In the genomic region with DNA sequence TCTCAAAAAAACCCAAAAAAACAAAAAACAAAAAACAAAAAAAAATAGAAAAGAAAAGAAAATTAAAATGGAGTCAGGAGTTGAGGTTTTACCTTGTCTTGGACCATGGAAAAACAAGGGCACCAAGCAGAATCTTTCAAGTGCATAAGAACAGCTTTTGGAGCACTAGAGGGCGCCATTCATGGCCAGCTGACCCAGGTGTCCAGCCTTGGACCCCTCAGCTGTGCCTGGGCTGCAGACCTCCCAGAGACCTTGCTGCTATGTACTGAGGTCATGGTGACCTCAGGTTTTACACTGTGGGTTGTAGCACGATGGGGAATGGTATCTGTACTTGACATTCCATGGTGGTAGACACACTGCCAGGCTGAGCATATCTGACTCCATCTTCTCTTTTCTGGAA, we compare ENCODE assay signal across 9 mouse cellular contexts. TPM values are rescaled to one million over a fixed set of nuclear protein-coding genes. Genes with fewer than 3 reads are reported as not detected.
DNase-seq lines count a peak whose midpoint lies in the region; ATAC-seq and TF ChIP-seq lines count a peak whose summit lies in the region.
"Had no signal": no experiment of that assay in that cellular context is flagged by ENCODE, and none has a peak within 500 bp of the region (broad histone marks: within the 10 kb centered on the region; RNA-seq: fewer than 3 reads in every experiment).

No protein-coding gene starts in this region.

- 49% methylated on average over 2 of the region's 2 CpGs for WGBS in embryonic facial prominence, embryonic 14.5 days
- WGBS in heart, embryonic 12.5 days, result 40% methylated on average over 2 of the region's 2 CpGs

- intact Hi-C loops in heart, postnatal 36 days (cut with DNase I), result loop anchor here (5.0 kb wide), 1 partner anchor 180 kb away; no protein-coding TSS in a partner anchor
- intact Hi-C loops in left cerebral cortex, postnatal 10 days (cut with DNase I), result no loop called here

- no peak for TF ChIP-seq POLR2A in MEL (IDR thresholded peaks at IDR 0.05; ENCODE audit: control insufficient read depth in 1 of 2, insufficient read depth in 1 of 2, low read depth in 1 of 2, low read length in 2 of 2, poor library complexity in 1 of 2)

- H3K79me2 ChIP-seq in MEL (ENCODE audit: control insufficient read depth, insufficient read depth, low read length, poor library complexity), result no peaks in the 10 kb centered on the region

- H3K27ac ChIP-seq in MEL (ENCODE audit: control insufficient read depth, low read depth, low read length), result no peak overlapping the region
- H3K27ac ChIP-seq in embryonic facial prominence, embryonic 14.5 days (replicated peaks; ENCODE audit: low read depth, low read length), result no peak overlapping the region
- no peak overlapping the region for H3K27ac ChIP-seq in heart, embryonic 12.5 days (ENCODE audit: poor library complexity, severe bottlenecking)
- H3K27ac ChIP-seq: embryonic facial prominence, embryonic 12.5 days had no signal

- H3K4me1 ChIP-seq in MEL (ENCODE audit: control insufficient read depth in 1 of 2, insufficient read depth in 2 of 2, low read length in 2 of 2), result no peaks in the 10 kb centered on the region
- no peaks in the 10 kb centered on the region for H3K4me1 ChIP-seq in embryonic facial prominence, embryonic 14.5 days (ENCODE audit: control insufficient read depth, insufficient read depth, low read length)
- peaks cover 20% of the 10 kb centered on the region for H3K4me1 ChIP-seq in heart, embryonic 12.5 days (replicated peaks)
- H3K4me1 ChIP-seq: embryonic facial prominence, embryonic 12.5 days had no signal

- H3K36me3 ChIP-seq in MEL (ENCODE audit: control insufficient read depth in 1 of 2, insufficient read depth in 2 of 2, low read length in 2 of 2), result peaks cover 0 to 72% of the 10 kb centered on the region in 2 experiments; a peak in 2 of 4 replicates
- H3K36me3 ChIP-seq in embryonic facial prominence, embryonic 14.5 days (ENCODE audit: control insufficient read depth, insufficient read depth, low read length), result peaks cover 87% of the 10 kb centered on the region
- H3K36me3 ChIP-seq in heart, embryonic 12.5 days, result peaks cover 80% of the 10 kb centered on the region

- H3K27me3 ChIP-seq in MEL (ENCODE audit: control insufficient read depth in 1 of 2, insufficient read depth in 2 of 2, low read length in 2 of 2), result no peaks in the 10 kb centered on the region
- H3K27me3 ChIP-seq in embryonic facial prominence, embryonic 14.5 days (replicated peaks; ENCODE audit: control insufficient read depth, insufficient read depth, low read length), result no peaks in the 10 kb centered on the region
- H3K27me3 ChIP-seq in heart, embryonic 12.5 days (replicated peaks), result no peaks in the 10 kb centered on the region
- H3K27me3 ChIP-seq: embryonic facial prominence, embryonic 12.5 days had no signal

- peak; percentile 91 to 98 (median 94) for TF ChIP-seq CTCF in MEL (IDR thresholded peaks at IDR 0.05 in 2 of 3, conservative IDR thresholded peaks at IDR 0.05 in 1 of 3; ENCODE audit: control insufficient read depth in 1 of 3, insufficient read depth in 1 of 3, low read depth in 2 of 3, low read length in 3 of 3, poor library complexity in 1 of 3, severe bottlenecking in 1 of 3)

- no peak overlapping the region for H3K9ac ChIP-seq in MEL (ENCODE audit: control insufficient read depth, low read depth, low read length, poor library complexity, severe bottlenecking)
- H3K9ac ChIP-seq in embryonic facial prominence, embryonic 14.5 days (ENCODE audit: low read depth, low read length), result no peak overlapping the region
- no peak overlapping the region for H3K9ac ChIP-seq in heart, embryonic 12.5 days
- H3K9ac ChIP-seq: embryonic facial prominence, embryonic 12.5 days had no signal

- DNase-seq in heart, postnatal 36 days, result peak; percentile 18 to 35
- no peak for DNase-seq in heart, adult 9 months (ENCODE audit: low spot score in 2 of 2)
- peak; percentile 55 for DNase-seq in 3T3-L1 (ENCODE audit: low read depth, low spot score)
- peak; percentile 75 for DNase-seq in MEL (ENCODE audit: low read depth, low spot score)
- peak; percentile 32 for DNase-seq in embryonic facial prominence, embryonic 14.5 days (ENCODE audit: low spot score)
- peak; percentile 51 for DNase-seq in mesoderm, embryonic 11.5 days (ENCODE audit: low read depth, low spot score)
- DNase-seq in left cerebral cortex, postnatal 10 days (ENCODE audit: extremely low spot score in 1 of 2, low spot score in 2 of 2), result no peak

- TF ChIP-seq RAD21 in MEL (IDR thresholded peaks at IDR 0.05; ENCODE audit: low read depth, low read length), result peak; percentile 62

- H3K4me2 ChIP-seq in embryonic facial prominence, embryonic 14.5 days (ENCODE audit: low read depth, low read length), result no peak overlapping the region
- H3K4me2 ChIP-seq in heart, embryonic 12.5 days, result no peak overlapping the region
- H3K4me2 ChIP-seq: embryonic facial prominence, embryonic 12.5 days had no signal

- TF ChIP-seq EP300 in MEL (IDR thresholded peaks at IDR 0.05; ENCODE audit: low read depth in 1 of 2, low read length in 2 of 2), result 0 out of 4 replicates have a peak, but pooled peaks of 1 of the 2 experiments have one; percentile 11

- peak; percentile 51; the same call in 1 of the 2 replicates for ATAC-seq in embryonic facial prominence, embryonic 14.5 days (ENCODE audit: low read depth)
- ATAC-seq in heart, embryonic 12.5 days (ENCODE audit: insufficient number of reproducible peaks, low FRiP score), result no peak

- H3K4me3 ChIP-seq in MEL (ENCODE audit: control insufficient read depth in 1 of 2, insufficient read depth in 1 of 2, low read depth in 2 of 2, low read length in 2 of 2), result no peak overlapping the region
- H3K4me3 ChIP-seq in embryonic facial prominence, embryonic 14.5 days (ENCODE audit: low read depth, low read length), result no peak overlapping the region
- no peak overlapping the region for H3K4me3 ChIP-seq in heart, embryonic 12.5 days
- H3K4me3 ChIP-seq: embryonic facial prominence, embryonic 12.5 days had no signal

- no peaks in the 10 kb centered on the region for H3K9me3 ChIP-seq in MEL (replicated peaks; ENCODE audit: insufficient read depth, low read length)
- no peaks in the 10 kb centered on the region for H3K9me3 ChIP-seq in embryonic facial prominence, embryonic 14.5 days (ENCODE audit: control insufficient read depth, low read length)
- no peaks in the 10 kb centered on the region for H3K9me3 ChIP-seq in heart, embryonic 12.5 days (replicated peaks)
- H3K9me3 ChIP-seq: embryonic facial prominence, embryonic 12.5 days had no signal

TF ChIP-seq in MEL, 35 proteins besides CTCF, POLR2A, EP300 and RAD21 (continues in another document):
- TF ChIP-seq TCF12 (IDR thresholded peaks at IDR 0.05; ENCODE audit: low read depth, low read length) (peak; percentile 14; the same call in 1 of the 2 replicates), ZMIZ1 (IDR thresholded peaks at IDR 0.05; ENCODE audit: low read depth, low read length) (no peak), MEF2A (IDR thresholded peaks at IDR 0.05; ENCODE audit: extremely low read depth, insufficient replicate concordance, low read depth, low read length, poor library complexity, severe bottlenecking) (no peak), ZKSCAN1 (IDR thresholded peaks at IDR 0.05; ENCODE audit: low read depth, low read length) (peak; percentile 40; the same call in 1 of the 2 replicates), ZNF384 (IDR thresholded peaks at IDR 0.05; ENCODE audit: low read depth, low read length) (0 out of 2 replicates have a peak, but pooled peaks have one; percentile 33), GATA1 (IDR thresholded peaks at IDR 0.05; ENCODE audit: low read depth, low read length) (no peak), ETS1 (IDR thresholded peaks at IDR 0.05; ENCODE audit: low read depth, low read length) (no peak), ELF1 (IDR thresholded peaks at IDR 0.05; ENCODE audit: low read depth, low read length) (no peak), NRF1 (IDR thresholded peaks at IDR 0.05; ENCODE audit: insufficient read depth, low read depth, low read length, poor library complexity, severe bottlenecking) (no peak), TBP (IDR thresholded peaks at IDR 0.05; ENCODE audit: low read depth, low read length) (no peak), USF2 (IDR thresholded peaks at IDR 0.05; ENCODE audit: borderline replicate concordance in 1 of 2, insufficient read depth in 1 of 2, low read depth in 1 of 2, low read length in 2 of 2) (no peak), MYB (IDR thresholded peaks at IDR 0.05; ENCODE audit: low read depth, low read length) (0 out of 2 replicates have a peak, but pooled peaks have one; percentile 17), MYC (IDR thresholded peaks at IDR 0.05; ENCODE audit: low read depth, low read length) (no peak), CHD2 (IDR thresholded peaks at IDR 0.05; ENCODE audit: low read length) (no peak), MAX (IDR thresholded peaks at IDR 0.05; ENCODE audit: low read length) (no peak), TAL1 (IDR thresholded peaks at IDR 0.05; ENCODE audit: low read length) (no peak), POLR2AphosphoS5 (IDR thresholded peaks at IDR 0.05; ENCODE audit: borderline replicate concordance, low read depth, low read length) (no peak), ZC3H11A (IDR thresholded peaks at IDR 0.05; ENCODE audit: low read depth, low read length) (peak; percentile 53), KAT2A (conservative IDR thresholded peaks at IDR 0.05; ENCODE audit: low read depth, low read length) (no peak), SMC3 (IDR thresholded peaks at IDR 0.05; ENCODE audit: low read depth, low read length) (peak; percentile 89), E2F4 (IDR thresholded peaks at IDR 0.05; ENCODE audit: borderline replicate concordance, low read depth, low read length) (no peak), MXI1 (IDR thresholded peaks at IDR 0.05; ENCODE audit: low read depth, low read length) (peak; percentile 39; the same call in 1 of the 2 replicates), SIN3A (IDR thresholded peaks at IDR 0.05; ENCODE audit: low read length) (no peak), JUND (IDR thresholded peaks at IDR 0.05; ENCODE audit: low read depth, low read length) (no peak), POLR2AphosphoS2 (IDR thresholded peaks at IDR 0.05; ENCODE audit: low read length) (no peak; the same call in 1 of the 2 replicates), MAZ (IDR thresholded peaks at IDR 0.05; ENCODE audit: low read depth, low read length) (peak; percentile 45; the same call in 1 of the 2 replicates), NELFE (IDR thresholded peaks at IDR 0.05; ENCODE audit: low read depth, low read length) (no peak)

RNA-seq across cellular contexts. Expression of a gene that starts 31.4 kb away (rescaled TPM):
- total RNA-seq in heart, postnatal 36 days (2021), result 1 to 10 TPM; 2.2 to 3.4 TPM
- 58.1 and 69.1 TPM in 2 replicates for total RNA-seq in MEL (2012; rRNA removed)
- 10 to 100 TPM in 1 of 2 experiments, not detected in 1; 90.6 TPM for polyA plus RNA-seq in MEL (2012; ENCODE audit: insufficient read depth in 1 of 2, insufficient read length in 2 of 2, low read depth in 1 of 2, low replicate concordance in 2 of 2, missing spikeins in 1 of 2)
- 13.9 and 14.1 TPM in 2 replicates for polyA plus RNA-seq in embryonic facial prominence, embryonic 14.5 days (2014; fragmentation: Nextera tagmentation; extraction: Ambion mirVana)
- total RNA-seq in left cerebral cortex, postnatal 10 days (2021), result 10 to 100 TPM; 17.2 to 19.2 TPM
- polyA plus RNA-seq in heart, embryonic 12.5 days (2016; fragmentation: Nextera tagmentation; extraction: Ambion mirVana), result 26.0 and 30.8 TPM in 2 replicates

Comparison
In these comparisons a context has a peak if more than half of its experiments do, and no peak if none do; other contexts are left out.
1. DNase-seq: peak in heart, postnatal 36 days (2 of 2), 3T3-L1 (single experiment), MEL (single experiment), embryonic facial prominence, embryonic 14.5 days (single experiment) and mesoderm, embryonic 11.5 days (single experiment); none in heart, adult 9 months (0 of 2) and left cerebral cortex, postnatal 10 days (0 of 2).
2. RNA of a gene that starts 31.4 kb away (total RNA-seq): 58.1 to 69.1 TPM in MEL and 17.2 to 19.2 TPM in left cerebral cortex, postnatal 10 days; 2.2 to 3.4 TPM in heart, postnatal 36 days; every median in the first group is over 4 times any median in the second.